Mouse (Mus musculus) megakaryocyte, embryonic 14.5 days (primary cell): ENCODE measurements around the gene Pla2g4e.

Experiments
- FLI1 ChIP-seq: IDR thresholded peaks from 2 replicates; pipeline ENCODE4 v1.6.1; 2012; ENCODE audit warnings: low read length, inconsistent platforms, mixed read lengths
- GATA1 ChIP-seq: IDR thresholded peaks from 3 replicates; pipeline ENCODE4 v1.6.1; 2012; ENCODE audit warnings: mixed read lengths, low read length, inconsistent platforms, borderline replicate concordance

DNA sequence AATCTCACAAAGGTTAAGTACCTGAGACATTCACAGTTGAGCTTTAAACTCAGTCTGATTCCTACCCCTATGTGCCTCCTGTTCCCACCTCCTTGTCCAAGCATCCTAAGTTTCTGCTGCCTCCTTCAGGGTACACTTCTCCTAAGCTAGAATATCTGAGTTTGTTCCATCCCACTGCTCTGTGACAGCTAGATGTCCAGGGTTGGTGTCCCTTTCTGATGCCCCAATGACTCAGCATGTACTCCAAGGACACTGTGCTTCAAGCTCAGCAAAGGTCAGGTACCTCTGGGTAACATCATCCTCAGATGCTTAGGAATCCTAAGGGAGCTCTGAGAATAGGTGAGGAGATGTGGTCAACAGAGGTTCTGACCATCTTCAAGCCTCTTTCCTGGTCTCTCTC is 117.1 kb downstream of the Pla2g4e start:
- TF ChIP-seq GATA1, result no peak
- TF ChIP-seq FLI1, result no peak
